Mouse (Mus musculus) kidney, adult 2 months (tissue): ENCODE data around the gene Plcxd2. TPM values are rescaled to one million over a fixed set of nuclear protein-coding genes. Genes with fewer than 3 reads are reported as not detected.

Experiments used
- DNase-seq: peaks from one replicate; pipeline ENCODE4 v3.0.0; 2021
- H3K27ac ChIP-seq: fragments of 200-500 bp; 2 replicates; pipeline ENCODE4 v1.5.1; 2012; ENCODE audit warnings: low read depth, low read length, control low read depth, inconsistent platforms; ENCODE audit not compliant: insufficient read depth
- H3K27me3 ChIP-seq: fragments of 200-500 bp; replicated peaks from 2 replicates; pipeline ENCODE4 v1.6.1; 2012; ENCODE audit warnings: mild to moderate bottlenecking, moderate library complexity, low read length, inconsistent platforms; ENCODE audit not compliant: control insufficient read depth, insufficient read depth
- H3K36me3 ChIP-seq: fragments of 200-500 bp; 2 replicates; pipeline ENCODE4 v1.6.1; 2012; ENCODE audit warnings: mild to moderate bottlenecking, moderate library complexity, low read length, inconsistent platforms; ENCODE audit not compliant: control insufficient read depth, insufficient read depth
- H3K4me1 ChIP-seq: fragments of 200-500 bp; 2 replicates; pipeline ENCODE4 v1.6.1; 2011; ENCODE audit warnings: low read length; ENCODE audit not compliant: control insufficient read depth, insufficient read depth
- H3K4me3 ChIP-seq: fragments of 200-500 bp; 2 replicates; pipeline ENCODE4 v1.5.1; 2011; ENCODE audit warnings: mild to moderate bottlenecking, low read depth, low read length, control low read depth; ENCODE audit not compliant: insufficient read depth
- CTCF ChIP-seq: fragments of 200-500 bp; conservative IDR thresholded peaks from 2 replicates; pipeline ENCODE4 v1.5.1; 2011; ENCODE audit warnings: low read depth, mild to moderate bottlenecking, control low read depth, low read length, moderate library complexity, mixed read lengths; ENCODE audit not compliant: insufficient read depth, insufficient read length
- POLR2A ChIP-seq: fragments of 200-500 bp; IDR thresholded peaks from one replicate; pipeline ENCODE4 v1.6.1; 2011; ENCODE audit warnings: low read depth, low read length, control low read depth
- WGBS: fragments of 180-500 bp; shearing (Covaris S2); methylation state at CpG from one replicate; pipeline ENCODE4 v1.1.7; 2018; 5-methylcytosine and 5-hydroxymethylcytosine counted together
- polyA plus RNA-seq: library from polyadenylated mRNA; depleted of rRNA; stranded (reverse); fragments of >200 nt; gene quantifications from 2 replicates; pipeline ENCODE4 v1.2.3, GENCODE M21; 2012

The Plcxd2 gene
- polyA plus RNA-seq, 1 experiment, result 1.4 TPM

- H3K27me3 ChIP-seq, result no peaks in the 10 kb centered on the region
- WGBS, result 34% methylated on average over 5 of the region's 5 CpGs
- TF ChIP-seq CTCF (no peak), POLR2A (peak; percentile 14)
- peak; percentile 76 for DNase-seq
- peaks cover 6% of the 10 kb centered on the region; the same call in 1 of the 2 replicates for H3K4me1 ChIP-seq
- no peaks in the 10 kb centered on the region for H3K36me3 ChIP-seq
- H3K4me3 ChIP-seq, result no peak overlapping the region; the same call in 1 of the 2 replicates
- H3K27ac ChIP-seq, result peak overlapping the region; percentile 93
These were observed 43.4 kb downstream of the Plcxd2 start for GRCm38 (mm10) chr16:45966604-45967003.

GRCm38 (mm10) chr16:45964777-45965176 lies 45.2 kb downstream of the Plcxd2 start:
- no peak for DNase-seq
- peaks cover 6% of the 10 kb centered on the region; the same call in 1 of the 2 replicates for H3K4me1 ChIP-seq
- no peaks in the 10 kb centered on the region for H3K27me3 ChIP-seq
- WGBS, result 76% methylated on average over 6 of the region's 6 CpGs
- H3K36me3 ChIP-seq, result no peaks in the 10 kb centered on the region
- H3K4me3 ChIP-seq, result no peak overlapping the region
- H3K27ac ChIP-seq, result no peak overlapping the region
- TF ChIP-seq CTCF (no peak), POLR2A (no peak)

- Histone ChIP-seq H3K4me3 (no peak overlapping the region), H3K4me1 (peaks cover 6% of the 10 kb centered on the region; the same call in 1 of the 2 replicates), H3K27ac (no peak overlapping the region), H3K27me3 (no peaks in the 10 kb centered on the region), H3K36me3 (no peaks in the 10 kb centered on the region)
- DNase-seq, result no peak
- 80% methylated on average over 8 of the region's 8 CpGs for WGBS
- no peak for TF ChIP-seq CTCF
These were observed 46.2 kb downstream of the Plcxd2 start for GRCm38 (mm10) chr16:45963837-45964236.

- Histone ChIP-seq H3K4me1 (peaks cover 6% of the 10 kb centered on the region; the same call in 1 of the 2 replicates), H3K27ac (no peak overlapping the region), H3K4me3 (no peak overlapping the region), H3K27me3 (no peaks in the 10 kb centered on the region), H3K36me3 (no peaks in the 10 kb centered on the region)
- no peak for DNase-seq
- TF ChIP-seq CTCF (no peak), POLR2A (no peak)
- WGBS, result 57% methylated on average over 5 of the region's 5 CpGs
These were observed 46.9 kb downstream of the Plcxd2 start for GRCm38 (mm10) chr16:45963088-45963487.

- Histone ChIP-seq H3K4me1 (no peaks in the 10 kb centered on the region), H3K27me3 (no peaks in the 10 kb centered on the region), H3K27ac (no peak overlapping the region), H3K36me3 (no peaks in the 10 kb centered on the region), H3K4me3 (no peak overlapping the region)
- DNase-seq, result no peak
- TF ChIP-seq POLR2A, result no peak
- TF ChIP-seq CTCF, result no peak
- 77% methylated on average over 3 of the region's 3 CpGs for WGBS
These were observed 49.0 kb downstream of the Plcxd2 start for GRCm38 (mm10) chr16:45960978-45961377.

- Histone ChIP-seq H3K36me3 (no peaks in the 10 kb centered on the region), H3K4me1 (peaks cover 2% of the 10 kb centered on the region; the same call in 1 of the 2 replicates), H3K27ac (no peak overlapping the region), H3K27me3 (no peaks in the 10 kb centered on the region), H3K4me3 (no peak overlapping the region)
- WGBS, result 74% methylated on average over 4 of the region's 4 CpGs
- DNase-seq, result no peak
- no peak for TF ChIP-seq CTCF
- TF ChIP-seq POLR2A, result no peak
These were observed 53.5 kb downstream of the Plcxd2 start for GRCm38 (mm10) chr16:45956390-45956950.

GRCm38 (mm10) chr16:45953394-45953793 lies 56.6 kb downstream of the Plcxd2 start, which contains the start of gene Phldb2:
Gene Phldb2 (minus strand): TSS chr16:45953598.
- Histone ChIP-seq H3K36me3 (peaks cover under 1% of the 10 kb centered on the region; the same call in 1 of the 2 replicates), H3K27ac (peak within 1 kb of the TSS; percentile 100), H3K4me3 (peak within 1 kb of the TSS; percentile 66), H3K27me3 (no peaks in the 10 kb centered on the region), H3K4me1 (peaks cover 11% of the 10 kb centered on the region)
- TF ChIP-seq CTCF (no peak), POLR2A (no peak)
- WGBS, result 51% methylated on average over 4 of the region's 4 CpGs
- DNase-seq, result peak; percentile 64
